Mouse (Mus musculus): ENCODE measurements around the gene Ldlrad3.

The Ldlrad3 gene

GRCm38 (mm10) chr2:102038895-102039667 lies 147.1 kb downstream of the Ldlrad3 start:
- no peak for DNase-seq (ENCODE audit: extremely low read depth, insufficient read length, low spot score)

- peak; percentile 23 for DNase-seq (ENCODE audit: extremely low read depth, insufficient read length, low spot score)
These were observed 147.8 kb downstream of the Ldlrad3 start for GRCm38 (mm10) chr2:102038229-102038894.

GRCm38 (mm10) chr2:102036665-102037511 lies 149.3 kb downstream of the Ldlrad3 start:
- DNase-seq (ENCODE audit: extremely low read depth, insufficient read length, low spot score): no peak

- peak; percentile 19 for DNase-seq (ENCODE audit: extremely low read depth, insufficient read length, low spot score)
These were observed 151.7 kb downstream of the Ldlrad3 start for GRCm38 (mm10) chr2:102034513-102034879.

- DNase-seq (ENCODE audit: extremely low read depth, insufficient read length, low spot score): no peak
These were observed 152.2 kb downstream of the Ldlrad3 start for GRCm38 (mm10) chr2:102033818-102034512.

GRCm38 (mm10) chr2:102032713-102033343 lies 153.4 kb downstream of the Ldlrad3 start:
- no peak for DNase-seq (ENCODE audit: extremely low read depth, insufficient read length, low spot score)

GRCm38 (mm10) chr2:102030652-102031051 lies 155.5 kb downstream of the Ldlrad3 start:
- DNase-seq (ENCODE audit: extremely low read depth, insufficient read length, low spot score): no peak

GRCm38 (mm10) chr2:102030152-102030551 lies 156.0 kb downstream of the Ldlrad3 start:
- DNase-seq (ENCODE audit: extremely low read depth, insufficient read length, low spot score): no peak

- no peak for DNase-seq (ENCODE audit: extremely low read depth, insufficient read length, low spot score)
These were observed 156.5 kb downstream of the Ldlrad3 start for GRCm38 (mm10) chr2:102029682-102030081.

- DNase-seq (ENCODE audit: extremely low read depth, insufficient read length, low spot score): no peak
These were observed 158.9 kb downstream of the Ldlrad3 start for GRCm38 (mm10) chr2:102027265-102027664.

- DNase-seq (ENCODE audit: extremely low read depth, insufficient read length, low spot score): peak; percentile 10
These were observed 160.0 kb downstream of the Ldlrad3 start for GRCm38 (mm10) chr2:102026156-102026555.

- DNase-seq (ENCODE audit: extremely low read depth, insufficient read length, low spot score): no peak
These were observed 161.7 kb downstream of the Ldlrad3 start for GRCm38 (mm10) chr2:102024483-102024882.

GRCm38 (mm10) chr2:102021371-102022084 lies 164.7 kb downstream of the Ldlrad3 start:
- no peak for DNase-seq (ENCODE audit: extremely low read depth, insufficient read length, low spot score)

- no peak for DNase-seq (ENCODE audit: extremely low read depth, insufficient read length, low spot score)
These were observed 165.6 kb downstream of the Ldlrad3 start for GRCm38 (mm10) chr2:102020546-102020945.

- no peak for DNase-seq (ENCODE audit: extremely low read depth, insufficient read length, low spot score)
These were observed 171.6 kb downstream of the Ldlrad3 start for GRCm38 (mm10) chr2:102014538-102015113.

GRCm38 (mm10) chr2:102011311-102011975 lies 174.7 kb downstream of the Ldlrad3 start:
- no peak for DNase-seq (ENCODE audit: extremely low read depth, insufficient read length, low spot score)

- no peak for DNase-seq (ENCODE audit: extremely low read depth, insufficient read length, low spot score)
These were observed 176.4 kb downstream of the Ldlrad3 start for GRCm38 (mm10) chr2:102009766-102010265.

- no peak for DNase-seq (ENCODE audit: extremely low read depth, insufficient read length, low spot score)
These were observed 180.0 kb downstream of the Ldlrad3 start for GRCm38 (mm10) chr2:102006143-102006542.

All from 3134 (cell line).